Mouse (Mus musculus) spleen, adult 2 months (tissue): Measurements from ENCODE around the gene Nrxn1.

ENCODE experiments used
- CTCF ChIP-seq: fragments of 200-500 bp; IDR thresholded peaks from 2 replicates; pipeline ENCODE4 v1.5.1; 2011; ENCODE audit warnings: mild to moderate bottlenecking, inconsistent platforms; ENCODE audit not compliant: insufficient read depth, insufficient read length, insufficient replicate concordance; ENCODE audit errors: extremely low read depth
- POLR2A ChIP-seq: fragments of 200-500 bp; IDR thresholded peaks from 2 replicates; pipeline ENCODE4 v1.6.1; 2011; ENCODE audit warnings: low read depth, low read length, inconsistent platforms

GRCm38 (mm10) chr17:91025061-91025623 is 67.7 kb downstream of the Nrxn1 start:
- TF ChIP-seq CTCF (no peak), POLR2A (no peak)
